Mouse (Mus musculus) kidney, embryonic 16.5 days (tissue): ENCODE measurements around the gene Rnpep. TPM values are rescaled to one million over a fixed set of nuclear protein-coding genes. Genes with fewer than 3 reads are reported as not detected.

Experiments used
- ATAC-seq: fragments of 200-750 bp; cut with Nextera tagmentation; 2 replicates; pipeline ENCODE4 v1.8.0; 2017; ENCODE audit warnings: moderate TSS enrichment; ENCODE audit not compliant: low FRiP score, low TSS enrichment
- H3K27ac ChIP-seq: fragments of 300-500 bp; sonication (generic); 2 replicates; pipeline ENCODE4 v1.5.1; 2014; ENCODE audit warnings: low read length
- H3K27me3 ChIP-seq: fragments of 300-500 bp; sonication (generic); 2 replicates; pipeline ENCODE4 v1.6.1; 2014; ENCODE audit warnings: low read length, control low read depth, mixed read lengths; ENCODE audit not compliant: insufficient read depth
- H3K36me3 ChIP-seq: fragments of 300-500 bp; sonication (generic); 2 replicates; pipeline ENCODE4 v1.6.1; 2014; ENCODE audit warnings: low read length, control low read depth, mixed read lengths; ENCODE audit not compliant: insufficient read depth
- H3K4me1 ChIP-seq: fragments of 300-500 bp; sonication (generic); 2 replicates; pipeline ENCODE4 v1.6.1; 2014; ENCODE audit warnings: low read length, control low read depth, mixed read lengths; ENCODE audit not compliant: insufficient read depth
- H3K4me2 ChIP-seq: fragments of 300-500 bp; sonication (generic); replicated peaks from 2 replicates; pipeline ENCODE4 v1.6.1; 2014; ENCODE audit warnings: low read depth, low read length
- H3K4me3 ChIP-seq: fragments of 300-500 bp; sonication (generic); 2 replicates; pipeline ENCODE4 v1.5.1; 2014; ENCODE audit warnings: mild to moderate bottlenecking, low read length
- H3K9ac ChIP-seq: fragments of 300-500 bp; sonication (generic); replicated peaks from 2 replicates; pipeline ENCODE4 v1.6.1; 2014; ENCODE audit warnings: low read length
- H3K9me3 ChIP-seq: fragments of 300-500 bp; sonication (generic); 2 replicates; pipeline ENCODE4 v1.6.1; 2016; ENCODE audit warnings: low read length, control low read depth
- WGBS: fragments of 180-500 bp; shearing (Covaris S2); extraction: QIAGEN DNeasy Blood & Tissue Kit; methylation state at CpG from one replicate; pipeline ENCODE4 v1.1.7; 2014; 5-methylcytosine and 5-hydroxymethylcytosine counted together
- polyA plus RNA-seq: library from polyadenylated mRNA; unstranded; fragments of >200 nt; fragmentation: Nextera tagmentation; extraction: Ambion mirVana; gene quantifications from 2 replicates; pipeline ENCODE4 v1.2.1, GENCODE M21; 2015

Gene Rnpep
- polyA plus RNA-seq, 1 experiment from 2014 or later: 89.8 TPM

DNA sequence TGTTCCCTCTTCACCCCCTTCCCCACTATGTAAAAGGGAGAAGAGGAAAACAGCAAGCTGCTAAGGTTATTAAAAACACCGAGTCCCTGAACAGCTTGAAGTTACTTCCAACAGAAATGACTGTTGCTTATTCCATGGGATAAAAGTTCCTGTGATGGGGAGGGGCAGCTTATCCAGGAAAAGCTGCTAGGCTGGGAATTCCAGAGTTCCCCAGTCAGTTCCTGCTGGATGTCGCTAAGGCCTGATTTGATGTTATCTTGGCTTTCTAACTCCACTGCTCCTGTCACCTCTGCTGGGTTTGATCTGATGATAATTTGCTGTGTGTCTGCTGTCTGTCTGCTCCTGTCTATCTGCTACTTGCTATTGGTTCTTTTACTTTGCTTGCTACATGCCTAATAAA is 2.4 kb upstream of the Rnpep start:
- 0 out of 2 replicates have a peak overlapping the region, but pooled peaks have one; percentile 24 for H3K27ac ChIP-seq
- WGBS: 60% methylated on average over 2 of the region's 2 CpGs
- ATAC-seq: no peak
- no peaks in the 10 kb centered on the region for H3K27me3 ChIP-seq
- no peaks in the 10 kb centered on the region for H3K9me3 ChIP-seq
- no peak overlapping the region for H3K9ac ChIP-seq
- H3K36me3 ChIP-seq: no peaks in the 10 kb centered on the region
- no peak overlapping the region; the same call in 1 of the 2 replicates for H3K4me2 ChIP-seq
- peaks cover 17% of the 10 kb centered on the region; the same call in 1 of the 2 replicates for H3K4me1 ChIP-seq
- H3K4me3 ChIP-seq: no peak overlapping the region

DNA sequence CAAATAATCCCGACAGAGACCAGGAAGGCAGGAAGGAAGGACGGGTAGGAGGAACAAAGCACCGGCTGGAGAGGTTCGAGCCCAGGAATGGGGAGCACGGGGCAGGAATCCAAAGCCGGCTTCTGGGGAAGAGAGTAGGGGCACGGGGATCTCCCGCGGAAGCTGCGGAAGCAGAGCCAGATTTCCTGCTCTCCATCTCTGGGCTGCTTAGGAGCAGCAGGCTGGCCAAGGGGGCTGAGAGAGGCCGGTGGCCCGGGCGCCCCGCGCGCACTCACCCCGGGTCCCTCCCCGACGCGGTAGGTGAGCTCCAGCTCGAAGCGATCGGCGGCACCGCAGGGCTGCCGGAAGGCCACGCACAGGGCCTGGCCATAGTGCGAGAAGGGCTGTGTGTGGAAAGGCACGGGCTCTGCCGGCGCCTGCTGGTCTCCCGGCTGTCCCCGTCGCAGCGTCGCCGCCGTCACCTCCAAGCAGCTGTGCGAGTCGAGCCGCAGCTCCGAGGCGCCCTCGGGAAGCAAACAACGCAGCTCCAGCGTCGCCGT is 528 bp downstream of the Rnpep start:
- peak overlapping the region; percentile 90 for H3K27ac ChIP-seq
- peaks cover 24% of the 10 kb centered on the region; the same call in 1 of the 2 replicates for H3K4me1 ChIP-seq
- peak; percentile 73 for ATAC-seq
- H3K9ac ChIP-seq: peak overlapping the region; percentile 95
- under 1% methylated on average over 48 of the region's 48 CpGs for WGBS
- H3K9me3 ChIP-seq: no peaks in the 10 kb centered on the region
- H3K27me3 ChIP-seq: no peaks in the 10 kb centered on the region
- H3K36me3 ChIP-seq: peaks cover 7% of the 10 kb centered on the region; the same call in 1 of the 2 replicates
- H3K4me3 ChIP-seq: peak overlapping the region; percentile 87
- H3K4me2 ChIP-seq: peak overlapping the region; percentile 88

DNA sequence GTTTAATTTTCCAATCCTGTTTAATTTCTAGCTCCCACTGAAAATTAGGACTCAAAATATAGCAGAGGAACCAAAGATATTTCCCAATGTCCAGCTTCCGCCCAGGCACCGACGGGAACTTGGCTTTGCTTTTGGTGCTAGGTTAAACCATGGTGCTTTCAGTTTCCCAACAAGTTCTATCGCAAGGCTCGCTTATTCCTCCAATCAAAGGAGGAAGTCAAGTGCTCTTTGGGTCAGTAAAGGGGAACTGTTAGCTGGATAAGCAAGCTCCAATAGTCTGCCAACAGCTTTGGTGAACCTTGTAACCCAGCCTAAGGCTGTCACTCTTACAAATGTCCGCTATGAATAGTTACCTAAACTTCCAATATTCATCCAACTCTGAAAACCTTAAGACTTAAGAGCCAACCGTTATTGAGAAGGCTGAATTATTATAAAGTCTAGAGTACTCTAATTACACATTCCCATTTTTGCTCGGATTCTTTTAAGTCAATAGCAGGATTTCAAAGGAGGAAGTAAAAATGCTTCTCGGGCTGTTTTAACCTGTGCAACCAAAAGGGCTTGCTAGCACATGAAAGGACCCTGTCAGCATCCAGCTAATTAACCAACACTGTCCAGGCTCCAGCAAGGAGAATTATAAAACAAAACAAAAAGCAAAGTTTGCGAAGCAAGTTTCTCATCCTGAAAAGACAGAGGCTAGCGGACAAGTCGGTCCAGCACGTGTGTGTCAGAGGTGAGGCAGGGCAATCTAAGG is 1.2 kb downstream of the Rnpep start:
- no peak for ATAC-seq
- WGBS: 33% methylated on average over 13 of the region's 13 CpGs
- Histone ChIP-seq H3K4me2 (peak overlapping the region; percentile 88), H3K4me3 (peak overlapping the region; percentile 87), H3K27ac (peak overlapping the region; percentile 90; the same call in 1 of the 2 replicates), H3K36me3 (peaks cover 9% of the 10 kb centered on the region; the same call in 1 of the 2 replicates), H3K9me3 (no peaks in the 10 kb centered on the region), H3K9ac (peak overlapping the region; percentile 95), H3K4me1 (peaks cover 24% of the 10 kb centered on the region; the same call in 1 of the 2 replicates), H3K27me3 (no peaks in the 10 kb centered on the region)

DNA sequence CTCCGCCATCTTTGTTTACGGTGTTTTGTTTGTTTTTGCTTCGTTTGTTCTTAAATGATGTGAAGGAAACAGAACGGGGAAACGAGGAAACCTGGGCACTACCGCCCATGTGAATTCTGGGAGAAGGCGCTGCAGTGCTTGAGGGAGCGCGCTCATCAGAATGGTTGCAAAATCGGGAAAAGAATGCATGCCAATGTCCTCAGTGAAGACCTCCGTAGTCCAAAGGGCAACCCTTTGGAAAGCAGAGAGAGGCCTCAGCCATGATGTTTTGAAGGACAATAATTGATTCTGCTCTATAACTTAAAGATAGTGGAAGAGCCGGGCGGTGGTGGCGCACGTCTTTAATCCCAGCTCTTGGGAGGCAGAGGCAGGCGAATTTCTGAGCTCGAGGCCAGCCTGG is 2.0 kb downstream of the Rnpep start:
- no peak for ATAC-seq
- Histone ChIP-seq H3K4me3 (no peak overlapping the region), H3K9me3 (no peaks in the 10 kb centered on the region), H3K27me3 (no peaks in the 10 kb centered on the region), H3K4me2 (no peak overlapping the region), H3K9ac (no peak overlapping the region), H3K4me1 (peaks cover 24% of the 10 kb centered on the region; the same call in 1 of the 2 replicates), H3K27ac (no peak overlapping the region), H3K36me3 (peaks cover 16% of the 10 kb centered on the region)
- WGBS: 94% methylated on average over 17 of the region's 17 CpGs

DNA sequence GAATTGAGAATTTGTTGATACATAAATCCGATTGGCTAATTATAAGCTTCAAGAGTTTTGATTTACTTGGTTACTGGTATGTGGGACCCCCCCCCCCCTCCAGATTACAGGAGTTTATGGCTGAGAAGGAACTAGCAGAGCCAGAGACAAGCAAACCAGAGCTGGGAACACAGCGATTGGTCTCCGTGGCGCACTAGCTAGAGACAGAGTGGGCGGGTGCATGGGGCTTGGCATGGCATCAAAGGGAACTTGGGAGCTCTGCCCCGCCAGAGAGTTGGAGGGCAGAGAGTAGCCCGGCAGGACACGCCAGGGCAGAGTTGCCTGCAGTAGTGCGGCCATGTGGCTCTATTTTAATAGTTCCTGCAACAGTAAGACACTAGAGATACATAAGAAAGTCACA is 3.2 kb downstream of the Rnpep start:
- Histone ChIP-seq H3K9me3 (no peaks in the 10 kb centered on the region), H3K27me3 (no peaks in the 10 kb centered on the region), H3K27ac (no peak overlapping the region), H3K4me3 (no peak overlapping the region), H3K9ac (no peak overlapping the region), H3K4me2 (no peak overlapping the region), H3K4me1 (peaks cover 19% of the 10 kb centered on the region; the same call in 1 of the 2 replicates), H3K36me3 (peaks cover 27% of the 10 kb centered on the region)
- 78% methylated on average over 9 of the region's 9 CpGs for WGBS
- no peak for ATAC-seq

DNA sequence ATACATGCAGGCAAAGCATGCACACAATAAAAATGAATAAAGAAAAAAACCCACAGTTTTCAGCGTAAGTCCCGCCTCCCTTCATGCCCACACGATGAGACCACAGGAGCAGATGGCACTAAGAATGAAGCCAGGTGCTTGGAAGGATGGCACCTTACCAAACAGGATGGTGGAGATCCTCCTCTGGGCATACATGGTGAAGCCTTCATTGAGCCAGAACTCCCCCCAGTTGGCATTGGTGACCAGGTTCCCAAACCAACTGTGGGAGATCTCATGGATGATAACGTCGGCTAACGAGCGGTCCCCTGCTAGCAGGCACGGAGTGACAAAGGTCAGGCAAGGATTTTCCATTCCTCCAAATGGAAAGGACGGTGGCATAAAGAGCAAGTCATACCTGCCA is 12.5 kb downstream of the Rnpep start:
- H3K4me2 ChIP-seq: no peak overlapping the region
- H3K9me3 ChIP-seq: no peaks in the 10 kb centered on the region
- H3K4me3 ChIP-seq: no peak overlapping the region
- WGBS: 93% methylated on average over 9 of the region's 9 CpGs
- peaks cover 46% of the 10 kb centered on the region for H3K36me3 ChIP-seq
- H3K4me1 ChIP-seq: no peaks in the 10 kb centered on the region
- H3K27ac ChIP-seq: no peak overlapping the region
- H3K27me3 ChIP-seq: no peaks in the 10 kb centered on the region
- no peak for ATAC-seq
- no peak overlapping the region for H3K9ac ChIP-seq

DNA sequence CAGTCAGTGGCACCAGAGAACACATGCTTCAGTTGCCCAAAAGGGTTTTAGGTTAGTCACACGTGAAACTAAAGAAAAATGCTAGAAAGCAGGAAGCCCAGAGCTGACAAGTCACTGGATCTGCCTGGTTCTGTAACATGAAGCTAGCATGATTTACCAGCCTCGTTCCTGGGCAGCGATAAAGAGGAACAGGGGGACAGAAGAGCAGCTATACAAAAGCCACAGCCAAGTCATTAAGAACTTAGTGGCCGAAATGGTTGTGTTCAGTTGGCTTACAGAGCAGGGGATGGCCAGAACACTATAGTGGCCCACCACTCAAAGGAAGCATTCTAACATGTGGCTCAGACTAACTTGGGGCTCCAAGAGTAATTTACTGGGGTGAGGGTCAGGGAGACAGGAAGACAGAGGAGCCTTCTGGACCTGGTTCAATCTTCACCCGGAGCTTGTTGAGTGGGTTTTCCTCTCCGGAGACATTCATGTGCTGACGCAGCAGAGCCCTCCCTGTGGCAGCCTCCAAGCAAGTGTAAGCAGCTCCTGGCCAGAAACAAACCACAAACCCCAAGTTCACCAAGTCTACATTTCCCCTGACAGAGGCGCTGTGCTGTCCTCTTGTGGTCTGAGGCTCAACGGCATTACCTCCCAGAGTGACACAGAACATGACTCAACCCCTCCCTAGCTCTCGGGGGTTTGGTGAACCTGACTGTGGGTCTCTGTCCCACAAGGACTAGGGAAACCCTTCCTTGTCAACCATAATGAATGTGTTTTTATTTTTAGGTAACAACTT is 16.0 kb downstream of the Rnpep start:
- 74% methylated on average over 10 of the region's 10 CpGs for WGBS
- Histone ChIP-seq H3K9ac (no peak overlapping the region), H3K9me3 (no peaks in the 10 kb centered on the region), H3K4me3 (no peak overlapping the region), H3K27ac (no peak overlapping the region), H3K36me3 (peaks cover 45% of the 10 kb centered on the region), H3K4me1 (no peaks in the 10 kb centered on the region), H3K4me2 (no peak overlapping the region), H3K27me3 (no peaks in the 10 kb centered on the region)
- ATAC-seq: no peak

DNA sequence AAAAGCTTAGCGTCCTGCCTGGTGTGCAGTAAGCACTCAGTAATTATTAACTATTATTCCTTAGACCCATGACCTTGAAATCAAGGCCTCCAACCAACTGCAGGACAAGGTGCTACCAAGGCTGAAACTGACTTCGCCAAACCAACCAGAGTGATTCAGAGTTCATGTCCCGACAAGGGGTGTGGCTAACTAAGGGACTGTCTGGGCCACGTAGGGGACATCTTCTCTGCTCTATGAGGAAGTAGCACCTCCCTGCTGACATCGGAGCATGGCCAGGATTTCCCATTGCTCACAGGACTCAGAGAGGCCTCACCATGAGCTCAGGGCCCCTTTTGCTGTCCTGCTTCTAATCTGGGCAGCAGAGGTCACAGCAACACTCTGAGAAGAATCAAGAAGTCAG is 18.1 kb downstream of the Rnpep start:
- no peak overlapping the region for H3K4me3 ChIP-seq
- no peaks in the 10 kb centered on the region for H3K27me3 ChIP-seq
- WGBS: 76% methylated on average over 5 of the region's 5 CpGs
- H3K4me2 ChIP-seq: no peak overlapping the region
- H3K36me3 ChIP-seq: peaks cover 34% of the 10 kb centered on the region
- no peaks in the 10 kb centered on the region for H3K9me3 ChIP-seq
- peak overlapping the region; percentile 51; the same call in 1 of the 2 replicates for H3K27ac ChIP-seq
- ATAC-seq: peak; percentile 57; the same call in 1 of the 2 replicates
- H3K4me1 ChIP-seq: no peaks in the 10 kb centered on the region
- no peak overlapping the region for H3K9ac ChIP-seq

DNA sequence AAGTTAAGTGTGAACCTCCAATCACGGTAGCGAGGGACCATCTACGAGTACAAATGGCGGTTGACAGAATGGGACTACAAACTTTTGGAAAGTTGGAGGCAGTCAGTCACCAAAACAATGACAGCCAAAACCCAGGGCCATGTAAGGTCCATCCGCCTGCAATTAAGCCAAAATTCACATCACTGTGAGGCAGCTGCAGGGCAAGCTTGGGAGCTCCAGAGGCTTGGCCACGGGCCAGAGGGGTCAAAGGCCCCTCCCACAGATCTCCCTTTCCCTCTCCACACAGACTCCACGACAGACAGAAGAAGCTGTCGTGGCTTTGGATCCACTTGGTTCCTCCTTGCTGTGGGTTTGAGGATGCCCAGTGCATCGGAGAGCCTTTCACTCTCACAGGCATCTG is 20.6 kb downstream of the Rnpep start:
- 69% methylated on average over 9 of the region's 9 CpGs for WGBS
- peaks cover 31% of the 10 kb centered on the region for H3K36me3 ChIP-seq
- ATAC-seq: no peak
- no peaks in the 10 kb centered on the region for H3K9me3 ChIP-seq
- H3K9ac ChIP-seq: no peak overlapping the region
- no peak overlapping the region for H3K4me2 ChIP-seq
- no peaks in the 10 kb centered on the region for H3K27me3 ChIP-seq
- H3K4me3 ChIP-seq: no peak overlapping the region
- H3K27ac ChIP-seq: no peak overlapping the region
- H3K4me1 ChIP-seq: peaks cover 4% of the 10 kb centered on the region; the same call in 1 of the 2 replicates
